Mouse (Mus musculus) heart, postnatal 0 days (tissue): ENCODE data around the gene Pprc1. TPM values are rescaled to one million over a fixed set of nuclear protein-coding genes. Genes with fewer than 3 reads are reported as not detected.

ENCODE experiments used
- ATAC-seq: fragments of 200-750 bp; cut with Nextera tagmentation; 2 replicates; pipeline ENCODE4 v1.8.0; 2017; ENCODE audit warnings: low read depth, moderate number of reproducible peaks, moderate library complexity; ENCODE audit not compliant: insufficient read depth
- DNase-seq: peaks from one replicate; pipeline ENCODE4 v3.0.0-alpha.2; 2016; ENCODE audit warnings: low spot score
- H3K27ac ChIP-seq: fragments of 300-500 bp; sonication (generic); 2 replicates; pipeline ENCODE4 v1.5.1; 2014; ENCODE audit warnings: low read depth, mild to moderate bottlenecking
- H3K27me3 ChIP-seq: fragments of 300-500 bp; sonication (generic); 2 replicates; pipeline ENCODE4 v1.6.1; 2014; ENCODE audit warnings: low read length, mixed read lengths; ENCODE audit not compliant: control insufficient read depth, insufficient read depth
- H3K36me3 ChIP-seq: fragments of 300-500 bp; sonication (generic); replicated peaks from 2 replicates; pipeline ENCODE4 v1.6.1; 2014; ENCODE audit warnings: low read length, mixed read lengths; ENCODE audit not compliant: control insufficient read depth, insufficient read depth
- H3K4me1 ChIP-seq: fragments of 300-500 bp; sonication (generic); 2 replicates; pipeline ENCODE4 v1.6.1; 2014; ENCODE audit warnings: antibody characterized with exemption; ENCODE audit not compliant: control insufficient read depth, insufficient read depth
- H3K4me2 ChIP-seq: fragments of 300-500 bp; sonication (generic); 2 replicates; pipeline ENCODE4 v1.6.1; 2014; ENCODE audit warnings: low read depth, mild to moderate bottlenecking, low read length, moderate library complexity
- H3K4me3 ChIP-seq: fragments of 300-500 bp; sonication (generic); 2 replicates; pipeline ENCODE4 v1.5.1; 2014; ENCODE audit warnings: low read depth, low read length
- H3K9ac ChIP-seq: fragments of 300-500 bp; sonication (generic); replicated peaks from 2 replicates; pipeline ENCODE4 v1.6.1; 2014; ENCODE audit warnings: low read depth, low read length, mixed read lengths
- H3K9me3 ChIP-seq: fragments of 300-500 bp; sonication (generic); replicated peaks from 2 replicates; pipeline ENCODE4 v1.6.1; 2016; ENCODE audit warnings: low read length; ENCODE audit not compliant: control insufficient read depth
- CTCF ChIP-seq: IDR thresholded peaks from 2 replicates; pipeline ENCODE4 v1.5.1; 2016; ENCODE audit warnings: antibody characterized with exemption, control low read depth, low read depth
- EP300 ChIP-seq: IDR thresholded peaks from 2 replicates; pipeline ENCODE4 v1.6.1; 2016; ENCODE audit warnings: antibody characterized with exemption, low read depth
- WGBS: fragments of 180-500 bp; shearing (Covaris S2); extraction: QIAGEN DNeasy Blood & Tissue Kit; methylation state at CpG from one replicate; pipeline ENCODE4 v1.1.7; 2014; 5-methylcytosine and 5-hydroxymethylcytosine counted together
- polyA plus RNA-seq: library from polyadenylated mRNA; unstranded; fragments of >200 nt; fragmentation: Nextera tagmentation; extraction: Ambion mirVana; gene quantifications from 2 replicates; pipeline ENCODE4 v1.2.1, GENCODE M21; 2015
- total RNA-seq: library from RNA; depleted of rRNA; stranded (reverse); fragments of >200 nt; gene quantifications from 2 replicates; pipeline ENCODE4 v1.2.3, GENCODE M21; 2014; ENCODE audit warnings: low replicate concordance

Gene Pprc1
- total and polyA plus RNA-seq, 2 experiments from 2014 or later = 6.5 to 6.8 TPM

- ATAC-seq (no peak), DNase-seq (no peak)
- Histone ChIP-seq H3K36me3 (no peaks in the 10 kb centered on the region), H3K4me3 (no peak overlapping the region), H3K27me3 (no peaks in the 10 kb centered on the region), H3K9me3 (no peaks in the 10 kb centered on the region), H3K4me2 (no peak overlapping the region), H3K9ac (no peak overlapping the region), H3K27ac (no peak overlapping the region), H3K4me1 (peaks cover 9% of the 10 kb centered on the region; the same call in 1 of the 2 replicates)
- WGBS = 53% methylated on average over 2 of the region's 2 CpGs
- TF ChIP-seq EP300 (no peak), CTCF (no peak)
Measured at GRCm38 (mm10) chr19:46050462-46050861, 5.8 kb downstream of the Pprc1 start.

- Histone ChIP-seq H3K4me1 (peaks cover 10% of the 10 kb centered on the region), H3K9ac (no peak overlapping the region), H3K36me3 (no peaks in the 10 kb centered on the region), H3K4me3 (peak overlapping the region; percentile 81), H3K4me2 (peak overlapping the region; percentile 59), H3K9me3 (no peaks in the 10 kb centered on the region), H3K27me3 (no peaks in the 10 kb centered on the region), H3K27ac (peak overlapping the region; percentile 52; the same call in 1 of the 2 replicates)
- no peak for DNase-seq
- WGBS = 2% methylated on average over 11 of the region's 11 CpGs
- no peak for TF ChIP-seq EP300
- TF ChIP-seq CTCF = peak; percentile 55
- ATAC-seq = peak; percentile 68
Measured at GRCm38 (mm10) chr19:46055752-46056387, 11.2 kb downstream of the Pprc1 start.

- Histone ChIP-seq H3K27ac (peak overlapping the region; percentile 88), H3K9ac (peak overlapping the region; percentile 63), H3K4me1 (peaks cover 10% of the 10 kb centered on the region), H3K4me3 (peak overlapping the region; percentile 81), H3K36me3 (0 out of 2 replicates have a peak, but pooled peaks cover 2% of the 10 kb centered on the region), H3K27me3 (no peaks in the 10 kb centered on the region), H3K4me2 (peak overlapping the region; percentile 68), H3K9me3 (no peaks in the 10 kb centered on the region)
- TF ChIP-seq EP300 (no peak; the same call in 1 of the 2 replicates), CTCF (no peak)
- ATAC-seq = peak; percentile 96
- WGBS = under 1% methylated on average over 52 of the region's 52 CpGs
- peak; percentile 99 for DNase-seq
Measured at GRCm38 (mm10) chr19:46056388-46056946, 11.8 kb downstream of the Pprc1 start.

- Histone ChIP-seq H3K27ac (peak overlapping the region; percentile 88), H3K4me3 (peak overlapping the region; percentile 81), H3K36me3 (peaks cover 8% of the 10 kb centered on the region), H3K4me1 (peaks cover 10% of the 10 kb centered on the region), H3K27me3 (no peaks in the 10 kb centered on the region), H3K9ac (peak overlapping the region; percentile 63), H3K4me2 (peak overlapping the region; percentile 68), H3K9me3 (no peaks in the 10 kb centered on the region)
- TF ChIP-seq CTCF = no peak; the same call in 1 of the 2 replicates
- TF ChIP-seq EP300 = 0 out of 2 replicates have a peak, but pooled peaks have one; percentile 3
- ATAC-seq (peak; percentile 70), DNase-seq (peak; percentile 76)
- under 1% methylated on average over 28 of the region's 42 CpGs for WGBS
Measured at GRCm38 (mm10) chr19:46056947-46057607, 12.4 kb downstream of the Pprc1 start.

- peaks cover 10% of the 10 kb centered on the region for H3K4me1 ChIP-seq
- peaks cover 21% of the 10 kb centered on the region for H3K36me3 ChIP-seq
- TF ChIP-seq CTCF = no peak
- H3K9me3 ChIP-seq = no peaks in the 10 kb centered on the region
- no peak for DNase-seq
- no peak overlapping the region for H3K4me2 ChIP-seq
- H3K4me3 ChIP-seq = no peak overlapping the region
- no peak overlapping the region for H3K27ac ChIP-seq
- H3K27me3 ChIP-seq = no peaks in the 10 kb centered on the region
- ATAC-seq = no peak
- WGBS = 90% methylated on average over 7 of the region's 7 CpGs
- H3K9ac ChIP-seq = no peak overlapping the region
Measured at GRCm38 (mm10) chr19:46058466-46058865, 13.8 kb downstream of the Pprc1 start.
